Comparison of ENCODE assay signal across 8 mouse cellular contexts in genomic region chr2:91263692-91264660, GRCm38 (mm10). TPM values are rescaled to one million over a fixed set of nuclear protein-coding genes. Genes with fewer than 3 reads are reported as not detected.
DNase-seq lines count a peak whose midpoint lies in the region; ATAC-seq and TF ChIP-seq lines count a peak whose summit lies in the region.

No protein-coding gene starts in this region.

- H3K9me3 ChIP-seq in heart, embryonic 11.5 days (replicated peaks; ENCODE audit: control insufficient read depth, low read length): no peaks in the 10 kb centered on the region
- no peaks in the 10 kb centered on the region for H3K9me3 ChIP-seq in G1E (replicated peaks)
- no peaks in the 10 kb centered on the region for H3K9me3 ChIP-seq in heart, embryonic 16.5 days (replicated peaks; ENCODE audit: control insufficient read depth, low read length)

- H3K4me2 ChIP-seq in heart, embryonic 11.5 days: peak overlapping the region; percentile 70
- peak overlapping the region; percentile 74 for H3K4me2 ChIP-seq in heart, embryonic 16.5 days (ENCODE audit: low read depth, low read length)

- TF ChIP-seq CTCF in G1E (IDR thresholded peaks at IDR 0.05; ENCODE audit: low read depth, low read length): no peak

- no peak for ATAC-seq in heart, embryonic 11.5 days (replicated peaks; ENCODE audit: insufficient number of reproducible peaks, low FRiP score, low TSS enrichment)
- no peak for ATAC-seq in G1E (ENCODE audit: extremely low read depth, insufficient number of reproducible peaks, low FRiP score, poor library complexity, severe bottlenecking)
- ATAC-seq in heart, embryonic 16.5 days (replicated peaks; ENCODE audit: extremely low read depth, insufficient read depth, low FRiP score): no peak
- no peak for ATAC-seq in megakaryocyte progenitor cell, adult 5-6 weeks (replicated peaks; ENCODE audit: poor library complexity)

- H3K9ac ChIP-seq in heart, embryonic 11.5 days (ENCODE audit: low read depth, low read length): peak overlapping the region; percentile 96
- H3K9ac ChIP-seq in heart, embryonic 16.5 days (ENCODE audit: low read length): peak overlapping the region; percentile 93

- peaks cover 24% of the 10 kb centered on the region for H3K36me3 ChIP-seq in heart, embryonic 11.5 days (ENCODE audit: control insufficient read depth, insufficient read depth, low read length)
- H3K36me3 ChIP-seq in G1E (replicated peaks) (peaks cover 30% of the 10 kb centered on the region), macrophage (ENCODE audit: inconsistent target) (peaks cover 21% of the 10 kb centered on the region; the same call in 1 of the 2 replicates)
- H3K36me3 ChIP-seq in heart, embryonic 16.5 days (ENCODE audit: control insufficient read depth, insufficient read depth): peaks cover 32% of the 10 kb centered on the region

- H3K27me3 ChIP-seq in heart, embryonic 11.5 days (ENCODE audit: control insufficient read depth, insufficient read depth, low read length): no peaks in the 10 kb centered on the region
- peaks cover 33% of the 10 kb centered on the region for H3K27me3 ChIP-seq in G1E (ENCODE audit: insufficient read depth, low read length)
- no peaks in the 10 kb centered on the region for H3K27me3 ChIP-seq in heart, embryonic 16.5 days (ENCODE audit: control insufficient read depth, insufficient read depth, low read length)

- 86% methylated on average over 17 of the region's 17 CpGs for WGBS in heart, embryonic 11.5 days (ENCODE audit: insufficient replicate concordance)
- 87% methylated on average over 17 of the region's 17 CpGs for WGBS in heart, embryonic 16.5 days
- WGBS in macrophage (ENCODE audit: missing documents): 94% methylated on average over 17 of the region's 17 CpGs

- peak overlapping the region; percentile 94 for H3K27ac ChIP-seq in heart, embryonic 11.5 days (ENCODE audit: low read depth, low read length)
- peak overlapping the region; percentile 91 for H3K27ac ChIP-seq in heart, embryonic 16.5 days (ENCODE audit: low read length)
- H3K27ac ChIP-seq in macrophage: peak overlapping the region; percentile 64

- peak overlapping the region; percentile 87 for H3K4me3 ChIP-seq in heart, embryonic 11.5 days (ENCODE audit: low read depth, low read length)
- H3K4me3 ChIP-seq in G1E (ENCODE audit: low read depth, low read length): peak overlapping the region; percentile 81
- peak overlapping the region; percentile 86 for H3K4me3 ChIP-seq in heart, embryonic 16.5 days (ENCODE audit: low read length)
- peak overlapping the region; percentile 32 for H3K4me3 ChIP-seq in macrophage (ENCODE audit: inconsistent target)

- H3K79me2 ChIP-seq in macrophage (ENCODE audit: inconsistent target): peaks cover 35% of the 10 kb centered on the region

- H3K4me1 ChIP-seq in heart, embryonic 11.5 days (ENCODE audit: control insufficient read depth, insufficient read depth, low read length): peaks cover 17% of the 10 kb centered on the region
- H3K4me1 ChIP-seq in G1E (ENCODE audit: insufficient read depth, low read depth, low read length): peaks cover 43% of the 10 kb centered on the region
- H3K4me1 ChIP-seq in heart, embryonic 16.5 days (ENCODE audit: control insufficient read depth, insufficient read depth, low read length): peaks cover 17% of the 10 kb centered on the region

- no peak for DNase-seq in heart, adult 9 months (ENCODE audit: low spot score in 2 of 2)
- DNase-seq in G1E (ENCODE audit: low spot score): no peak
- DNase-seq in layer of hippocampus, postnatal 25 days (ENCODE audit: extremely low spot score in 1 of 2, low spot score in 1 of 2): no peak
- no peak for DNase-seq in spleen, postnatal 14 days (ENCODE audit: low spot score in 2 of 2)

RNA-seq across cellular contexts. Expression of gene Arfgap2, which starts 0.8 kb away (rescaled TPM):
- polyA plus RNA-seq in heart, embryonic 11.5 days (2014; fragmentation: Nextera tagmentation; extraction: Ambion mirVana): 56.7 and 64.1 TPM in 2 replicates
- total RNA-seq in G1E (2014; fragmentation: Nextera tagmentation) (48.5 and 52.4 TPM in 2 replicates), G1E (2017) (53.0 and 54.9 TPM in 2 replicates)
- polyA plus RNA-seq in G1E (2012) (42.1 and 44.2 TPM in 2 replicates), macrophage (2018) (43.0 to 54.0 TPM (median 48.7 TPM) in 3 replicates)
- polyA plus RNA-seq in heart, embryonic 16.5 days (2015; fragmentation: Nextera tagmentation; extraction: Ambion mirVana): 64.9 and 68.9 TPM in 2 replicates
- total RNA-seq in macrophage (2018; cell fraction: chromatin; rRNA removed): 100 to 1,000 TPM; 103 to 258 (median 153) TPM
- total RNA-seq in macrophage (2018; cell fraction: cytosol; rRNA removed): 10 to 100 TPM; 46.7 to 61.4 (median 53.9) TPM
- total RNA-seq in macrophage (2018; cell fraction: nucleus; rRNA removed): 100 to 1,000 TPM in 6 of 26 experiments, 10 to 100 TPM in 20; 59.9 to 130 (median 83.2) TPM
- total RNA-seq in megakaryocyte progenitor cell, adult 5-6 weeks (2015): 32.7 and 33.6 TPM in 2 replicates
- 38.2 and 41.4 TPM in 2 replicates for total RNA-seq in megakaryocyte progenitor cell, adult 5-6 weeks (2017)
- total RNA-seq in layer of hippocampus, postnatal 25 days (2021): 10 to 100 TPM; 68.4 to 77.3 TPM

RNA-seq across cellular contexts. Expression of gene Pacsin3, which starts 8.2 kb away (rescaled TPM):
- 18.6 and 19.5 TPM in 2 replicates for polyA plus RNA-seq in heart, embryonic 11.5 days (2014; fragmentation: Nextera tagmentation; extraction: Ambion mirVana)
- total RNA-seq in G1E (2014; fragmentation: Nextera tagmentation) (not detected in 2 replicates), G1E (2017) (0.33 and 0.35 TPM in 2 replicates)
- polyA plus RNA-seq in G1E (2012) (0.16 and 0.44 TPM in 2 replicates), macrophage (2018) (0.36 to 0.87 TPM (median 0.65 TPM) in 3 replicates)
- 60.4 and 64.0 TPM in 2 replicates for polyA plus RNA-seq in heart, embryonic 16.5 days (2015; fragmentation: Nextera tagmentation; extraction: Ambion mirVana)
- total RNA-seq in macrophage (2018; cell fraction: chromatin; rRNA removed): 10 to 100 TPM in 1 of 26 experiments, 1 to 10 TPM in 9, under 1 TPM in 4, not detected in 12; 0.43 to 12.8 (median 2.0) TPM
- 1 to 10 TPM in 5 of 26 experiments, under 1 TPM in 15, not detected in 6; 0.07 to 2.4 (median 0.70) TPM for total RNA-seq in macrophage (2018; cell fraction: cytosol; rRNA removed)
- total RNA-seq in macrophage (2018; cell fraction: nucleus; rRNA removed): 1 to 10 TPM in 7 of 26 experiments, under 1 TPM in 6, not detected in 13; 0.25 to 5.5 (median 1.2) TPM
- total RNA-seq in megakaryocyte progenitor cell, adult 5-6 weeks (2015): not detected in 2 replicates
- total RNA-seq in megakaryocyte progenitor cell, adult 5-6 weeks (2017): not detected in 2 replicates
- total RNA-seq in layer of hippocampus, postnatal 25 days (2021): 10 to 100 TPM; 25.9 to 30.6 TPM

RNA-seq across cellular contexts. Expression of gene Ddb2, which starts 27.2 kb away (rescaled TPM):
- polyA plus RNA-seq in heart, embryonic 11.5 days (2014; fragmentation: Nextera tagmentation; extraction: Ambion mirVana): 7.3 and 8.3 TPM in 2 replicates
- total RNA-seq in G1E (2014; fragmentation: Nextera tagmentation): 12.9 and 18.7 TPM in 2 replicates
- 15.2 and 18.5 TPM in 2 replicates for total RNA-seq in G1E (2017)
- 1.3 and 1.5 TPM in 2 replicates for polyA plus RNA-seq in G1E (2012)
- 11.5 and 11.7 TPM in 2 replicates for polyA plus RNA-seq in heart, embryonic 16.5 days (2015; fragmentation: Nextera tagmentation; extraction: Ambion mirVana)
- total RNA-seq in macrophage (2018; cell fraction: chromatin; rRNA removed): 10 to 100 TPM; 13.6 to 38.1 (median 23.1) TPM
- 1 to 10 TPM; 1.2 to 3.3 (median 1.8) TPM for total RNA-seq in macrophage (2018; cell fraction: cytosol; rRNA removed)
- total RNA-seq in macrophage (2018; cell fraction: nucleus; rRNA removed): 10 to 100 TPM in 22 of 26 experiments, 1 to 10 TPM in 4; 6.4 to 33.6 (median 17.4) TPM
- polyA plus RNA-seq in macrophage (2018): 1.8 to 5.3 TPM (median 5.2 TPM) in 3 replicates
- 11.5 and 11.8 TPM in 2 replicates for total RNA-seq in megakaryocyte progenitor cell, adult 5-6 weeks (2015)
- total RNA-seq in megakaryocyte progenitor cell, adult 5-6 weeks (2017): 7.7 and 10.6 TPM in 2 replicates
- 10 to 100 TPM in 1 of 2 experiments, 1 to 10 TPM in 1; 8.0 to 10.4 TPM for total RNA-seq in layer of hippocampus, postnatal 25 days (2021)

Comparison
In these comparisons a context has a peak if more than half of its experiments do, and no peak if none do; other contexts are left out.
1. H3K4me3 ChIP-seq: peak in every context shown above with its lines; median percentile 87 in heart, embryonic 11.5 days; 86 in heart, embryonic 16.5 days; 81 in G1E; 32 in macrophage.
2. RNA of gene Pacsin3, which starts 8.2 kb away (polyA plus RNA-seq): 60.4 to 64.0 TPM in heart, embryonic 16.5 days and 18.6 to 19.5 TPM in heart, embryonic 11.5 days; 0.36 to 0.87 TPM in macrophage and 0.16 to 0.44 TPM in G1E; every median in the first group is over 10 times any median in the second.
3. Peak in every context shown above with its lines, with median percentiles within 50 percentile points of each other: H3K27ac ChIP-seq.